Mouse (Mus musculus): ENCODE measurements around the gene Slain1. TPM values are rescaled to one million over a fixed set of nuclear protein-coding genes. Genes with fewer than 3 reads are reported as not detected.
"Not testable (repeated sequence)": the region's sequence is repeated elsewhere in the genome, so short reads cannot be mapped to it uniquely, and the experiment has no call there.

Slain1 gene
- total and polyA plus RNA-seq, 2 experiments from 2014 or later = 15.0 to 59.5 TPM

DNA sequence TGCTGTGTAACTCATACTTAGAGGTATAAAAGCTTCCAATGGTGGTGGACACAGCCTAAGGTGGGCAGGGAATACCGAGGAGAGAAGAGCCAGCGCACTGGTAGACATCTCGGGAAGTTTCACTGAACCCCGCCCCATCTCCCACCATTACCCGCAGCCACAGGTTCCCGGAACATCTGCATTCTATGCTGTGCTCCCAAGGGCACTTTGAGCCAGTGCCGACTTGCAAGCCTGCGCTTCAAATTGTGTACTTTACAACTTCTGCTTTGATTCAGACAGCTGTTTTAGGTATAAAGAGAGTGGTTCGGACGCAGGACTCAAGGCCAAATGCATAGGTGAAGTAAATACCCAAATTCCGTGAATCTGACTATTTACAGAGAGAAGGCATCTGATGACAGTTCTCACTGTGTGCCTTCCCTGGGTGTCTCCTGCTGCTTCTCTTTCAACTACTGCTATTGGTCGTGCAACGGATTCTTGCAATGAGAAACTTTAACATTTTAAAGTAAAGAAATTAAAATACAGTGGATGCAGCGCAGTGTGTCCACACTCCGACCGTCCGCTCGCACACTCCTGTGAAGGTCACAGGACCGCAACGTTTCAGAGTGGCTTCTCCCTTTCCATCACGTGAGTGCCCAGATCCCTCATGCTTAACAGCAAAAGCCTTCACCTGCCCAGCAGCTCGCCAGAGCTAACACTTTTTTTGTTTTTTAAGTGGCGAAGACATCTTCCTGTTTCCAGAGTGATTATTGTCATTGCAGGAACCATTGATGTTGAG lies 79.1 kb downstream of the Slain1 start:
- no peak overlapping the region for H3K4me3 ChIP-seq (ENCODE audit: low read length)
- WGBS = 79% methylated on average over 23 of the region's 23 CpGs
- no peaks in the 10 kb centered on the region for H3K36me3 ChIP-seq (ENCODE audit: insufficient read depth, low read length)
- DNase-seq (ENCODE audit: low spot score) (no peak), ATAC-seq (no peak)
- H3K4me1 ChIP-seq (ENCODE audit: insufficient read depth, low read length) = no peaks in the 10 kb centered on the region
- H3K27ac ChIP-seq = no peak overlapping the region
- H3K9me3 ChIP-seq (ENCODE audit: low read length) = no peaks in the 10 kb centered on the region
- no peak for TF ChIP-seq CTCF (IDR thresholded peaks at IDR 0.05; ENCODE audit: low read depth)
- no peak overlapping the region for H3K9ac ChIP-seq (replicated peaks; ENCODE audit: low read length)
- H3K27me3 ChIP-seq (ENCODE audit: insufficient read depth, low read length) = no peaks in the 10 kb centered on the region
- no peak overlapping the region for H3K4me2 ChIP-seq (ENCODE audit: low read depth, low read length)

- H3K4me1 ChIP-seq (ENCODE audit: insufficient read depth, low read length) = no peaks in the 10 kb centered on the region
- no peaks in the 10 kb centered on the region for H3K27me3 ChIP-seq (ENCODE audit: insufficient read depth, low read length)
- no peak for ATAC-seq
Observed at GRCm38 (mm10) chr14:103729760-103730367, 79.8 kb downstream of the Slain1 start.

DNA sequence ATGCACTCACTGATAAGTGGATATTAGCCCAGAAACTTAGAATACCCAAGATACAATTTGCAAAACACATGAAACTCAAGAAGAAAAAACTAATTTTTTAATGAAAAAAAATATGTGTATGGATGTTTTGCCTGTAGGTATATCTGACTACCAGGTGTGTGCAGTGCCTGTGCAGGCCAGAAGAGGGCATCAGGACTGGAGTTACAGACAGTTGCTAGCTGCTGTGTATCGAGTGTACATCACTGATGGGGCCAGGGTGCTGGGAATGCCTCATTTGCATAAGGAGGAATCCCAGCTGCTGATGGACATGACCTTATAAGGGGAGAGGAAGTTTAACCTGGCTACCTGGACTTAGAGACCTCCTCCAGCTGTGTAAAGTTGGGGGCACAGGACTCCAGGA lies 82.6 kb downstream of the Slain1 start:
- no peaks in the 10 kb centered on the region for H3K27me3 ChIP-seq (ENCODE audit: insufficient read depth, low read length)
- H3K4me1 ChIP-seq (ENCODE audit: insufficient read depth, low read length) = no peaks in the 10 kb centered on the region
- no peak overlapping the region for H3K9ac ChIP-seq (replicated peaks; ENCODE audit: low read length)
- H3K27ac ChIP-seq = no peak overlapping the region
- DNase-seq (ENCODE audit: low spot score) = no peak
- no peaks in the 10 kb centered on the region for H3K9me3 ChIP-seq (ENCODE audit: low read length)
- no peak overlapping the region for H3K4me3 ChIP-seq (ENCODE audit: low read length)
- no peak overlapping the region for H3K4me2 ChIP-seq (ENCODE audit: low read depth, low read length)
- WGBS = 69% methylated on average over 1 of the region's 1 CpGs
- H3K36me3 ChIP-seq (ENCODE audit: insufficient read depth, low read length) = no peaks in the 10 kb centered on the region
- ATAC-seq = no peak
- TF ChIP-seq CTCF (IDR thresholded peaks at IDR 0.05; ENCODE audit: low read depth) = peak; percentile 22; the same call in 1 of the 2 replicates

More at GRCm38 (mm10) chr14:103729760-103730367, 79.8 kb downstream of the Slain1 start:
- Histone ChIP-seq H3K4me3 (ENCODE audit: low read length) (no peak overlapping the region), H3K4me2 (ENCODE audit: low read depth, low read length) (no peak overlapping the region), H3K9ac (replicated peaks; ENCODE audit: low read length) (no peak overlapping the region), H3K9me3 (ENCODE audit: low read length) (no peaks in the 10 kb centered on the region), H3K36me3 (ENCODE audit: insufficient read depth, low read length) (no peaks in the 10 kb centered on the region), H3K27ac (no peak overlapping the region)
- 57% methylated on average over 11 of the region's 11 CpGs for WGBS
- TF ChIP-seq CTCF (IDR thresholded peaks at IDR 0.05; ENCODE audit: low read depth) = no peak
- no peak for DNase-seq (ENCODE audit: low spot score)

DNA sequence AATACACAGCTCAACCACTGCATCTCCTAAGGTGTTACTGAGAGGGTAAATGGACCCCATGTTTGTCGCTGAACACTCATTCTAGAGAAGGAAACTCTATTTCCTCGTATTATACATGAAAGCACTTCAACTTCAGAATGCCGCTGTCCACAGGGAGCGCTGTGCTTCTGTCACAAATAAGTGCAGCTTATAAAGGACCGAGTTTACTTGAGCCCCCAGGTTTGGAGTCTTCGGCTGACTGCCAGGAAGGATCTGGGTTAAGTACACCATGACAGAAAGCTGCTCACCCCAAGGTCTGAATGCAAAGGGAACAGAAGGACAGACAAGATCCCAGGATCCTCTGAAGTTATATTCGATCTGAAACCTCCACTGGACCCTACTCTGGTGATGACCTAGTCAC lies 91.2 kb downstream of the Slain1 start:
- H3K4me3 ChIP-seq (ENCODE audit: low read length) = no peak overlapping the region
- no peak for TF ChIP-seq CTCF (IDR thresholded peaks at IDR 0.05; ENCODE audit: low read depth)
- DNase-seq (ENCODE audit: low spot score) (no peak), ATAC-seq (no peak)
- H3K9ac ChIP-seq (replicated peaks; ENCODE audit: low read length) = no peak overlapping the region
- H3K27ac ChIP-seq = no peak overlapping the region
- H3K4me2 ChIP-seq (ENCODE audit: low read depth, low read length) = no peak overlapping the region
- no peaks in the 10 kb centered on the region for H3K36me3 ChIP-seq (ENCODE audit: insufficient read depth, low read length)
- H3K9me3 ChIP-seq (ENCODE audit: low read length) = no peaks in the 10 kb centered on the region
- 87% methylated on average over 7 of the region's 7 CpGs for WGBS
- H3K27me3 ChIP-seq (ENCODE audit: insufficient read depth, low read length) = no peaks in the 10 kb centered on the region
- no peaks in the 10 kb centered on the region for H3K4me1 ChIP-seq (ENCODE audit: insufficient read depth, low read length)

DNA sequence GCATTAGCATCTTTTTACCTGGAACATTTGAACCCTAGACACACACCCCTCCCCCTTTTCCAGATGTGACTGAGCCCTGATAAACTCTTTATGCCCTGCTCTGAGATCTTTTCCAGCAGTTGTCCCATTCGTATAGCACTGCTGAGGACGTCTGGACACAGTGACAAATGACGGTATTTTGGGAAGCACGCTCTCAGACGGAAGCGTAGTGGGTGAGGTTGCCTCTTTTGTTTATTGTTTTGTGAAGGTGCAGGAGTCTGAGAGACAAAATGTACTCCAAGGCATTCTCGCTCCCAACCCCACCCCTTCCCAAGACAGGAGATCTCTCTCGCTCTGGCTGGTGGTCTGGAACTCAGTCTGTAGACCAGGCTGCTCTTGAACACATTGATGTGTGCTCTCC lies 92.1 kb downstream of the Slain1 start:
- no peak overlapping the region for H3K4me2 ChIP-seq (ENCODE audit: low read depth, low read length)
- no peak overlapping the region for H3K4me3 ChIP-seq (ENCODE audit: low read length)
- H3K27me3 ChIP-seq (ENCODE audit: insufficient read depth, low read length) = no peaks in the 10 kb centered on the region
- no peaks in the 10 kb centered on the region for H3K36me3 ChIP-seq (ENCODE audit: insufficient read depth, low read length)
- DNase-seq (ENCODE audit: low spot score) (no peak), ATAC-seq (no peak)
- H3K27ac ChIP-seq = no peak overlapping the region
- no peak overlapping the region for H3K9ac ChIP-seq (replicated peaks; ENCODE audit: low read length)
- no peak for TF ChIP-seq CTCF (IDR thresholded peaks at IDR 0.05; ENCODE audit: low read depth)
- WGBS = 65% methylated on average over 8 of the region's 8 CpGs
- no peaks in the 10 kb centered on the region for H3K9me3 ChIP-seq (ENCODE audit: low read length)
- no peaks in the 10 kb centered on the region for H3K4me1 ChIP-seq (ENCODE audit: insufficient read depth, low read length)

- no peak overlapping the region for H3K9ac ChIP-seq (replicated peaks; ENCODE audit: low read length)
- ATAC-seq (no peak), DNase-seq (ENCODE audit: low spot score) (no peak)
- H3K9me3 ChIP-seq (ENCODE audit: low read length) = no peaks in the 10 kb centered on the region
- H3K4me1 ChIP-seq (ENCODE audit: insufficient read depth, low read length) = no peaks in the 10 kb centered on the region
- WGBS = 61% methylated on average over 6 of the region's 6 CpGs
- no peaks in the 10 kb centered on the region for H3K27me3 ChIP-seq (ENCODE audit: insufficient read depth, low read length)
- H3K4me2 ChIP-seq (ENCODE audit: low read depth, low read length) = no peak overlapping the region
- H3K4me3 ChIP-seq (ENCODE audit: low read length) = no peak overlapping the region
- no peak for TF ChIP-seq CTCF (IDR thresholded peaks at IDR 0.05; ENCODE audit: low read depth)
- H3K36me3 ChIP-seq (ENCODE audit: insufficient read depth, low read length) = no peaks in the 10 kb centered on the region
- H3K27ac ChIP-seq = no peak overlapping the region
Observed at GRCm38 (mm10) chr14:103747345-103747744, 97.3 kb downstream of the Slain1 start.

- H3K4me1 ChIP-seq (ENCODE audit: insufficient read depth, low read length); H3K27ac ChIP-seq; H3K4me3 ChIP-seq (ENCODE audit: low read length); DNase-seq (ENCODE audit: low spot score); H3K27me3 ChIP-seq (ENCODE audit: insufficient read depth, low read length); ATAC-seq; H3K9me3 ChIP-seq (ENCODE audit: low read length); H3K4me2 ChIP-seq (ENCODE audit: low read depth, low read length); H3K9ac ChIP-seq (replicated peaks; ENCODE audit: low read length); H3K36me3 ChIP-seq (ENCODE audit: insufficient read depth, low read length): not testable (repeated sequence)
- 89% methylated on average over 4 of the region's 4 CpGs for WGBS
Observed at GRCm38 (mm10) chr14:103750638-103751037, 100.6 kb downstream of the Slain1 start.
